Mouse (Mus musculus) CH12.LX (cell line): ENCODE results near the gene Papss1. TPM values are rescaled to one million over a fixed set of nuclear protein-coding genes. Genes with fewer than 3 reads are reported as not detected.

Experiments used
- DNase-seq: peaks from one replicate; pipeline ENCODE4 v3.0.0-alpha.2; 2013; ENCODE audit errors: extremely low read depth
- H3K27ac ChIP-seq: 2 replicates; pipeline ENCODE4 v1.5.1; 2012; ENCODE audit warnings: low read depth, mild to moderate bottlenecking, control low read depth, moderate library complexity; ENCODE audit not compliant: insufficient read depth
- H3K27me3 ChIP-seq: replicated peaks from 2 replicates; pipeline ENCODE3; 2012; ENCODE audit warnings: inconsistent platforms
- H3K36me3 ChIP-seq, 2 experiments: replicated peaks in 1 of 2; 2 replicates each; pipeline versions ENCODE3 to v1.6.1; 2012; ENCODE audit warnings: inconsistent platforms in 1 of 2, low read length in 1 of 2, mild to moderate bottlenecking in 1 of 2, mixed read lengths in 1 of 2, moderate library complexity in 1 of 2; ENCODE audit not compliant: control insufficient read depth in 1 of 2, insufficient read depth in 1 of 2
- H3K4me1 ChIP-seq, 2 experiments: 2 replicates each; pipeline ENCODE4 v1.6.1; 2012; ENCODE audit warnings: inconsistent platforms in 1 of 2, moderate library complexity in 1 of 2; ENCODE audit not compliant: insufficient read depth in 2 of 2, control insufficient read depth in 1 of 2
- H3K4me2 ChIP-seq: 2 replicates; pipeline ENCODE4 v1.6.1; 2012; ENCODE audit warnings: low read depth, mild to moderate bottlenecking, control low read depth; ENCODE audit not compliant: poor library complexity, insufficient read depth, severe bottlenecking
- H3K4me3 ChIP-seq, 3 experiments: fragments of 150-350 bp in 1 of 3; sonication (generic) in 1 of 3; replicated peaks in 1 of 3; 2 replicates each; pipeline versions ENCODE3 to v1.5.1; 2011 to 2012; ENCODE audit warnings: low read depth in 2 of 3, low read length in 2 of 3, mild to moderate bottlenecking in 2 of 3, moderate library complexity in 2 of 3, control low read depth in 1 of 3, improper control_type of control experiment in 1 of 3, inconsistent platforms in 1 of 3, mixed read lengths in 1 of 3; ENCODE audit not compliant: poor library complexity in 1 of 3
- H3K79me2 ChIP-seq: replicated peaks from 2 replicates; pipeline ENCODE4 v1.6.1; 2012; ENCODE audit warnings: mild to moderate bottlenecking, moderate library complexity; ENCODE audit not compliant: control insufficient read depth, poor library complexity, insufficient read depth, severe bottlenecking; ENCODE audit errors: extremely low read depth
- H3K9ac ChIP-seq: 2 replicates; pipeline ENCODE4 v1.6.1; 2012; ENCODE audit warnings: low read depth, mild to moderate bottlenecking, control low read depth, moderate library complexity; ENCODE audit not compliant: insufficient read depth
- H3K9me3 ChIP-seq: replicated peaks from 2 replicates; pipeline ENCODE3; 2012; ENCODE audit warnings: low read length, inconsistent platforms, mixed read lengths
- BHLHE40 ChIP-seq: IDR thresholded peaks from 2 replicates; pipeline ENCODE4 v1.6.1; 2011; ENCODE audit warnings: mild to moderate bottlenecking, low read depth, low read length, improper control_type of control experiment
- CHD1 ChIP-seq: IDR thresholded peaks from 2 replicates; pipeline ENCODE4 v1.6.1; 2012; ENCODE audit warnings: low read depth, low read length, improper control_type of control experiment, inconsistent platforms
- CTCF ChIP-seq, 2 experiments: IDR thresholded peaks in 1 of 2; conservative IDR thresholded peaks in 1 of 2; 2 replicates each; pipeline ENCODE4 v1.5.1; 2011 to 2012; ENCODE audit warnings: low read depth in 2 of 2, low read length in 2 of 2, improper control_type of control experiment in 1 of 2, inconsistent platforms in 1 of 2, mild to moderate bottlenecking in 1 of 2, moderate library complexity in 1 of 2
- E2F4 ChIP-seq: IDR thresholded peaks from 2 replicates; pipeline ENCODE4 v1.6.1; 2011; ENCODE audit warnings: low read depth, low read length, improper control_type of control experiment; ENCODE audit not compliant: insufficient replicate concordance
- EP300 ChIP-seq: IDR thresholded peaks from 2 replicates; pipeline ENCODE4 v1.6.1; 2011; ENCODE audit warnings: low read length, improper control_type of control experiment
- ETS1 ChIP-seq: conservative IDR thresholded peaks from 2 replicates; pipeline ENCODE4 v1.6.1; 2012; ENCODE audit warnings: low read depth, mild to moderate bottlenecking, inconsistent platforms, low read length, improper control_type of control experiment, moderate library complexity
- GABPA ChIP-seq: IDR thresholded peaks from 2 replicates; pipeline ENCODE4 v1.6.1; 2012; ENCODE audit warnings: low read depth, low read length, improper control_type of control experiment, inconsistent platforms; ENCODE audit not compliant: insufficient replicate concordance
- HCFC1 ChIP-seq: IDR thresholded peaks from 2 replicates; pipeline ENCODE4 v1.6.1; 2012; ENCODE audit warnings: low read depth, mild to moderate bottlenecking, inconsistent platforms, low read length, improper control_type of control experiment
- JUND ChIP-seq: conservative IDR thresholded peaks from 2 replicates; pipeline ENCODE4 v1.6.1; 2011; ENCODE audit warnings: low read depth, low read length, improper control_type of control experiment
- MAFK ChIP-seq: IDR thresholded peaks from 2 replicates; pipeline ENCODE4 v1.6.1; 2011; ENCODE audit warnings: low read length, improper control_type of control experiment; ENCODE audit not compliant: insufficient replicate concordance
- MAX ChIP-seq: IDR thresholded peaks from 2 replicates; pipeline ENCODE4 v1.6.1; 2011; ENCODE audit warnings: low read length, improper control_type of control experiment
- MAZ ChIP-seq: IDR thresholded peaks from 2 replicates; pipeline ENCODE4 v1.6.1; 2012; ENCODE audit warnings: low read depth, mild to moderate bottlenecking, inconsistent platforms, low read length, improper control_type of control experiment, moderate library complexity
- MEF2A ChIP-seq: IDR thresholded peaks from 2 replicates; pipeline ENCODE4 v1.6.1; 2014; ENCODE audit warnings: low read depth, mild to moderate bottlenecking, inconsistent platforms, low read length, improper control_type of control experiment, borderline replicate concordance
- NRF1 ChIP-seq: IDR thresholded peaks from 2 replicates; pipeline ENCODE4 v1.6.1; 2014; ENCODE audit warnings: low read depth, mild to moderate bottlenecking, inconsistent platforms, low read length, improper control_type of control experiment, moderate library complexity
- PAX5 ChIP-seq: IDR thresholded peaks from 2 replicates; pipeline ENCODE4 v1.6.1; 2012; ENCODE audit warnings: low read length, inconsistent platforms, mixed read lengths
- POLR2A ChIP-seq: IDR thresholded peaks from 2 replicates; pipeline ENCODE4 v1.6.1; 2011; ENCODE audit warnings: low read depth, mild to moderate bottlenecking, improper control_type of control experiment, low read length
- POLR2AphosphoS2 ChIP-seq: IDR thresholded peaks from 2 replicates; pipeline ENCODE4 v1.6.1; 2011; ENCODE audit warnings: low read depth, low read length, improper control_type of control experiment
- RCOR1 ChIP-seq: conservative IDR thresholded peaks from 2 replicates; pipeline ENCODE4 v1.6.1; 2012; ENCODE audit warnings: low read depth, mild to moderate bottlenecking, inconsistent platforms, low read length, improper control_type of control experiment
- SIN3A ChIP-seq: IDR thresholded peaks from 2 replicates; pipeline ENCODE4 v1.6.1; 2012; ENCODE audit warnings: low read length, improper control_type of control experiment, inconsistent platforms
- SMC3 ChIP-seq: IDR thresholded peaks from 2 replicates; pipeline ENCODE4 v1.6.1; 2011; ENCODE audit warnings: low read depth, low read length, improper control_type of control experiment
- TCF12 ChIP-seq: IDR thresholded peaks from 2 replicates; pipeline ENCODE4 v1.6.1; 2014; ENCODE audit warnings: low read depth, mild to moderate bottlenecking, inconsistent platforms, low read length, improper control_type of control experiment
- UBTF ChIP-seq: IDR thresholded peaks from 2 replicates; pipeline ENCODE4 v1.6.1; 2012; ENCODE audit warnings: low read depth, mild to moderate bottlenecking, inconsistent platforms, low read length, improper control_type of control experiment, moderate library complexity
- USF1 ChIP-seq: IDR thresholded peaks from 2 replicates; pipeline ENCODE4 v1.6.1; 2014; ENCODE audit warnings: low read depth, mild to moderate bottlenecking, inconsistent platforms, low read length, improper control_type of control experiment
- USF2 ChIP-seq: conservative IDR thresholded peaks from 2 replicates; pipeline ENCODE4 v1.6.1; 2011; ENCODE audit warnings: low read depth, low read length, improper control_type of control experiment
- dilution Hi-C: fragments of 300-500 bp; cut with MboI; formaldehyde crosslinking; loops from 2 replicates; pipeline ENCODE4 v1.14.3; 2020; ENCODE audit warnings: low sequenced_read_pairs; ENCODE audit not compliant: extremely low pct_unique_long_range_greater_than_20kb, extremely low pct_ligation_motif_present
- in situ Hi-C: fragments of 300-500 bp; cut with MboI; formaldehyde crosslinking; loops from 3 replicates; pipeline ENCODE4 v1.14.3; 2019; ENCODE audit warnings: low sequenced_read_pairs, low pct_ligation_motif_present, low pct_unique_long_range_greater_than_20kb, mixed read lengths
- polyA plus RNA-seq: library from polyadenylated mRNA; unstranded; fragments of >175 nt; gene quantifications from 2 replicates; pipeline ENCODE4 v1.2.1, GENCODE M21; 2012; ENCODE audit warnings: low read depth; ENCODE audit not compliant: insufficient read length
- total RNA-seq, 2 experiments: library from RNA; depleted of rRNA; stranded (reverse); fragments of 300-350 nt in 1 of 2; fragments of >200 nt in 1 of 2; gene quantifications; 2 replicates each; pipeline ENCODE4 v1.2.3; 2012 to 2014

Papss1 gene
- total and polyA plus RNA-seq, 3 experiments: 13.0 to 27.1 (median 19.3) TPM

DNA sequence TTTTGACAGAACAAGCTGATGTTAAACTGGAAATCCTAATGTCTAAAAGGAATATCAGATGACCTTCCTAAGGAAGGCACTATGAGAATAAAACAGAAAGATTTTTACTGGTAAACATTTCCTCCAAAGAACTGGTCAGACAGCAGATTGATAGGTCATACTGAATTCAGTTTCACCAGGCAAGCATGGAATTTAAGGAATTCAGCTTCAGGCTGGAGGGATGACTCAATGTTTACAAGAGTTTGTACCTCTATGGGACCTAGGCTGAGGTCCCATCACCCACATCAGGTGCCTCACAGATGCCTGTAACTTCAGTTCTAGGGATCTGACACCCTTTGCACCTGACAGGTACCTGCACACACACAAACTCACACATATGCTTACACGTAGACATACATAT, 105.3 kb downstream of the Papss1 start:
- no peaks in the 10 kb centered on the region for H3K27me3 ChIP-seq
- TF ChIP-seq MAFK (no peak), GABPA (no peak), EP300 (no peak), PAX5 (no peak), JUND (no peak), CHD1 (no peak), TCF12 (no peak)
- in situ Hi-C loops: no loop called here
- H3K4me1 ChIP-seq: no peaks in the 10 kb centered on the region
- H3K79me2 ChIP-seq: no peaks in the 10 kb centered on the region
- no peaks in the 10 kb centered on the region for H3K36me3 ChIP-seq
- H3K9me3 ChIP-seq: no peaks in the 10 kb centered on the region
- H3K4me2 ChIP-seq: no peak overlapping the region
- no peak overlapping the region for H3K9ac ChIP-seq
- no peak for DNase-seq
- H3K27ac ChIP-seq: no peak overlapping the region
- no peak overlapping the region for H3K4me3 ChIP-seq
- dilution Hi-C loops: no loop called here

DNA sequence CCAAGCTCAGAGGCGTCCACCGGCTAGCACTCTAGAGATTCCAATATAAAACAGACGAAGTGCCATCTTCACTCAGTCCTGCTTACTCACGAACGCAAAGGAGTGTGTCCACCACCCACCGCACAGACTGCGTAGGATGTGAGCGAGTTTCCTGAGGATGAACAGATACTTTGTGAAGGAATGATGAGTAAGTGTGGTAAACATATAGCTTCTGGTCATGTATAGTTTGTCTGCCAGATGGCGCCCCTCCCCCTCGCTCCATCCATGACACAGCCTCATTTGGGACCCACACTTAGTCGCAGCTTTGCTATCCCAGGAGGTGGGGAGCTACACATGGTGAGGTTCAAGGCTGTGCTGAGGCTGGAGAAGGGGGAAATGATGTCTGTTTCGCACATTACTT, 121.5 kb downstream of the Papss1 start:
- Histone ChIP-seq H3K27ac (no peak overlapping the region), H3K9me3 (no peaks in the 10 kb centered on the region), H3K36me3 (no peaks in the 10 kb centered on the region), H3K4me2 (no peak overlapping the region), H3K9ac (no peak overlapping the region), H3K27me3 (no peaks in the 10 kb centered on the region), H3K4me3 (no peak overlapping the region), H3K4me1 (peaks cover 4 to 18% of the 10 kb centered on the region in 2 experiments; a peak in 3 of 4 replicates), H3K79me2 (no peaks in the 10 kb centered on the region)
- dilution Hi-C loops: no loop called here
- no peak for DNase-seq
- TF ChIP-seq UBTF (no peak), BHLHE40 (no peak), POLR2A (no peak), USF1 (no peak), CHD1 (no peak), MAX (no peak), TCF12 (no peak), JUND (no peak)
- in situ Hi-C loops: no loop called here

DNA sequence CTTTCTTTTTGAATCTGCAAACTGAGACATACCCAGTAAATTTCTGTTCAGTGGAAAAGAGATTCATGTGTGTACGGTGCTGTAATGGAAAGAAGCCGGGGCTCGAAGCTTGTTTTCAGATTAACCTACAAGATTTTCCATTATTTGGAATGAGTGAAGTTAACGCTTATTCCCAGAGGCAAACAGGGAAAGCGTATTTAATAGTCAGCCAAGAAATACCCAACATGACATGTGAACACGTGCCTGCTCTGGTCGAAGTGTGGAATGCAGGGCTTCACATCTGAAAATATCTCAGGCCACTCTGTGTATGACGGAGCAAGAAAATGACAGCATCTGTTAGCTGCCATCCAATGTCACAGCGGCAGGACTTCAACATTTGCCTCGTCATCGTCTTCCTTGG, 125.4 kb downstream of the Papss1 start:
- H3K27ac ChIP-seq: no peak overlapping the region
- H3K4me1 ChIP-seq: peaks cover 4 to 14% of the 10 kb centered on the region in 2 experiments; a peak in 3 of 4 replicates
- TF ChIP-seq POLR2AphosphoS2 (no peak), ETS1 (no peak), CTCF (conservative IDR thresholded peaks at IDR 0.05 in 1 of 2, IDR thresholded peaks at IDR 0.05 in 1 of 2; ENCODE audit: low read depth in 2 of 2, low read length in 2 of 2) (no peak), NRF1 (no peak), SIN3A (no peak), PAX5 (no peak), MAX (no peak), HCFC1 (no peak), MEF2A (no peak), GABPA (no peak), E2F4 (no peak), MAZ (no peak), RCOR1 (no peak), SMC3 (no peak), JUND (no peak), EP300 (no peak), USF2 (no peak)
- H3K27me3 ChIP-seq: no peaks in the 10 kb centered on the region
- H3K9me3 ChIP-seq: no peaks in the 10 kb centered on the region
- no peak for DNase-seq
- dilution Hi-C loops: no loop called here
- no peak overlapping the region for H3K4me2 ChIP-seq
- in situ Hi-C loops: no loop called here
- H3K79me2 ChIP-seq: no peaks in the 10 kb centered on the region
- H3K9ac ChIP-seq: no peak overlapping the region
- no peaks in the 10 kb centered on the region for H3K36me3 ChIP-seq
- H3K4me3 ChIP-seq: no peak overlapping the region
